ENCODE assay signal across 10 mouse cellular contexts in the genomic region with DNA sequence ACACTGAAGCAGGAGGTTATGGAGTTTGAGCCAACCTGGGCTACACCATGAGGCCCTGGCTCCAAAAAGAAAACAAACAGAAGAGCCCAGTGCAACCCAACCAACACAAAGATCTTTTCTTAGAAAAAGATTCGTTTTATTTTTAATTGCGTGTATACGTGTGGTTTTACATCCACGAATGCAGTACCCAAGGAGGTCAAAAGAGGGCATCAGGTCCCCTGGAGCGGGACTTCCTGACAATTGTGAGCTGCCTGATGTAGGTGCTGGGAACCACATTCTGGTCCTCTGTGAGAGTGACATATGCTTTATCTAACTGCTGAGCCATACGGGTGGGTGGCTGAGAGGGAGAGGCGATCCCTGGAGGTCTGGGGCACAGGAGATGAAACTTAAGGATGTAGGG.
"Had no signal": no experiment of that assay in that cellular context is flagged by ENCODE, and none has a peak within 500 bp of the region (broad histone marks: within the 10 kb centered on the region; RNA-seq: fewer than 3 reads in every experiment).

No protein-coding gene starts in this region.

- H3K9ac ChIP-seq: limb, embryonic 13.5 days; liver, embryonic 15.5 days; lung, embryonic 15.5 days; neural tube, embryonic 15.5 days had no signal

- H3K4me2 ChIP-seq: limb, embryonic 13.5 days; liver, embryonic 15.5 days; lung, embryonic 15.5 days; neural tube, embryonic 15.5 days had no signal

- H3K27ac ChIP-seq: limb, embryonic 13.5 days; liver, embryonic 15.5 days; lung, embryonic 15.5 days; neural tube, embryonic 15.5 days had no signal

- H3K4me3 ChIP-seq: limb, embryonic 13.5 days; liver, embryonic 15.5 days; lung, embryonic 15.5 days; myocyte; neural tube, embryonic 15.5 days had no signal

- DNase-seq: lung, postnatal 14 days; midbrain, embryonic 14.5 days; thymus, adult 18-20 months; thymus, postnatal 25 days had no signal

- ATAC-seq: intestine, embryonic 16.5 days had no signal

- H3K36me3 ChIP-seq: limb, embryonic 13.5 days; liver, embryonic 15.5 days; lung, embryonic 15.5 days; neural tube, embryonic 15.5 days had no signal

- H3K27me3 ChIP-seq: limb, embryonic 13.5 days; lung, embryonic 15.5 days had no signal

- H3K9me3 ChIP-seq: liver, embryonic 15.5 days; lung, embryonic 15.5 days had no signal
